Mouse (Mus musculus) mouse embryonic stem cell (cell line): ENCODE data around the gene Auts2.

Source experiments
- in situ Hi-C, 2 experiments: fragments of 300-500 bp; cut with MboI; formaldehyde crosslinking; loops; 1 replicate in 1 of 2; 3 replicates in 1 of 2; pipeline ENCODE4 v1.14.3; 2019 to 2020; ENCODE audit warnings: low sequenced_read_pairs in 2 of 2, low pct_unique_long_range_greater_than_20kb in 1 of 2, mixed read lengths in 1 of 2; ENCODE audit not compliant: unreplicated experiment in 1 of 2

The Auts2 gene

GRCm38 (mm10) chr5:132089496-132090250, 453.5 kb downstream of the Auts2 start:
- in situ Hi-C loops: no loop called here

GRCm38 (mm10) chr5:132088585-132088984, 454.6 kb downstream of the Auts2 start:
- in situ Hi-C loops: no loop called here

DNA sequence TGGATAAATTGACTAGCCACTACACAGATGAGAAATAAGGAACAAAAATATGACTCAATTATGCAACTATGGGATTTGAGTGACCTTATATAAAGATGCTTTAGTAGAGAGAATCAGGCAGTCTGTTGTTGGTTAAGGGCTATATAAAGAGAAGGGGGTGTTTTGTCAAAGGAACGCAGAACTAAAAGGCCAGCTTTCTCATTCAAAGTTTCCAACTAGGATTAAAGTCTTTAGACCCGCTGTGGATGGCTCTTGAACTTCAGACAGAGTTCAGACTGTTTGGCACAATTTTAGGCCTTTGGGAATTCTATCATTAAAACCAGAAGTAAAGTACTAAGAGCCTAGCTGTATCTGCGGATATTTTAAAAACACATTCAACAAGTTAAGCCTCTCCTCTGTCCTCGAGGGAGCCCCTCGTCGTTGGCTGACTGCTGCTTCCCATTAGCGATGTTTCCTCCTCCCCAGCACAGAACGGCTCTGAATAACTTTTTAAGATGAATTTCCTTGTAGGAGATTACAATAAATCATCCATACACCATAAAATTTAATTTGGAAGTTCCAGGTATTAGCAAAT, 459.3 kb downstream of the Auts2 start:
- in situ Hi-C loops: no loop called here

GRCm38 (mm10) chr5:132075942-132076341, 467.2 kb downstream of the Auts2 start:
- in situ Hi-C loops: no loop called here

DNA sequence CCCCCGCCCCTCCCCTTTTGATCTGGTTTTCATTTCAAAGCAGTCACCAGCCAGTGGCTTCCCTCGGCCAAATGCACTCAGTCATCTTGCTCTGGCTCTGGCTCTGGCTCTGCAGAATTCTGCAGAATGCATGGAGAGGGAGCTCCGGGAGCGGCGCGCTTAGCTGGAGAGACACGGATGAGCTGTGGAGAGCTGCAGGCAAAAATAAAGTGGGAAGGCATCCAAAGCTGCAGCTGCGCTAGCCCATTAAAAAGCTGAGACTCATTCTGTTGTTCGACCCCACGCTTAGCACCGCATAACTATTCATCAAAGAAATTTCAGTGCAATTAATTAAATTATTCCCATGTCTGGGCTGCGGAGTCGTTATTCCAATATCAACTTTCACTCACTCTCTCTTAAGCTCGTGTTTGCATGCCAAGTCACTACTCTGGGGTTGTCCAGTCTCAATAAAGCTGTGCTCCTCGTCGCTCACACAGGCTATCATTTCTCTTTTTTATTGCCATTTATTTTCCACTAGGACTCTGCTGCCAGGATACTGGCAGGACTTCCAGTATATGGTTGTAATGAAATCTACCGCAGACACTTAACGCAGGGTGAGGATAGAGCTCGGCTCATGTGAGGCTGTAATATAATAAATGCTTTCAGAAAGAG, 468.3 kb downstream of the Auts2 start:
- in situ Hi-C loops: no loop called here

- in situ Hi-C loops: no loop called here
Measured at GRCm38 (mm10) chr5:132074360-132074723, 468.8 kb downstream of the Auts2 start.

- in situ Hi-C loops: no loop called here
Measured at GRCm38 (mm10) chr5:132073677-132074359, 469.3 kb downstream of the Auts2 start.

GRCm38 (mm10) chr5:132072356-132072755, 470.8 kb downstream of the Auts2 start:
- in situ Hi-C loops: no loop called here

DNA sequence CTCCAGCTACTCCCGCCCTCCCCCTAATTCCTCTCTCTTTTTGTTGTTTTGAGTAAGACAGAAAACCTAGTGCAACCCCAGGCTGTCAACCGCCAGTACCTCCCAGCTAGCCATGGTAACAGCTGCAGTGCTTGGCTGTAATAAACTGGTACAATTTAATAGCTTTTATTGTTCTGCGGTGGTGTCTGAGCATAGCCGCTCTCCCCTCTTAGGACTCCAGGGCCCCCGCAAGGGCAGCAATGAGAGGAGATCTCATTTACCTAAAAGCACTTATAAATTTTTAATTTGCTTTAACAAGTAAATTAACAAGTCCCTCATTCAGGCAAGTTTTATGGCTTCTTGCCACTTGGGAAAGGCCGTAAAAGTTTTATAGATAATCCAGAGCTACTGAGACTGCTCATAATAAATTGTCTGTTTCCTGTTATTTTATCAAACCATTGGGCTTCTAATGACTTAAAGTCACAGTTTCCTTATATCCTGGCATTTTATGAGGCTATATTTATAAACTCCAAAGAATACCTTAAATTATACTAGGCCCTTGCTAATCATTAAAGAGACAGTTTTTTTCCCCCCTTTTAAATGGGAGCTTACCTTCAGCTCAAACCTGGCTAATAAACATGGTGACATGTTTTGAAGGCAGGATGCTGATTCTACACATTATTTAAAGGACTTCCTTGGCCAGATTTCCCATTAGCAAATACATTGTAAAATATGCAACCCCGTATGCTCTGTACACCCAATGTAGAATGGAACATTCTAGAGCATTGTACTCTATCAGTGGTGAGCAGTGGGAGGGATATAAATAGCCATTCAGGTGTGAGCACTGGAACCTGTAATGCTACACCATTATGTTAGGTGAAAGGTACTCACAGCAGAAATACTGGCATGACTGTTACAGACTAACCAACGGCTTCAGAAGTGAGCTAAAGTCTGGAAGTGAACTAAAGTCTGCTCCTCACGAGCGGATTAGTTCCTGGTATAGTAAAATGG, 475.1 kb downstream of the Auts2 start:
- in situ Hi-C loops: no loop called here

DNA sequence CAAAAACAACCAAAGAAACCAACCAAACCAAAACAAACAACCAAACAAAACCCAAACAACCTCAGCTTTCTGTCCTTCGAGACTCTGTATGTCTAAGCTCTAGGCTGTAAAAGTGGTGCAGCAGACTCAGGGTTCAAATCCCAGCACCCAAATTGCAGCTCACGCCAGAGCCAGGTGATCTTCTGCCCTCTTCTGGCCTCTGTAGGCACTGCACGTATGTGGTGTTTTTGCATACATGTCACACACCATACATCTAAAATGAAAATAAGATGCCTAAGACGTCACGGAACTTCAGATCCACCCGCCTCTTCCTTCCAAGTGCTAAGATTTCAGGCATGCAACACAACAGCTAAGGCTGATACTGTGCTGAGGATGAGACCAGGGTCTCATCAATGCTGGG, 483.0 kb downstream of the Auts2 start:
- in situ Hi-C loops: no loop called here

- in situ Hi-C loops: no loop called here
Measured at GRCm38 (mm10) chr5:132052637-132053036, 490.5 kb downstream of the Auts2 start.

GRCm38 (mm10) chr5:132039584-132039983, 503.6 kb downstream of the Auts2 start:
- in situ Hi-C loops: no loop called here

- in situ Hi-C loops: no loop called here
Measured at GRCm38 (mm10) chr5:132033491-132034350, 509.4 kb downstream of the Auts2 start.

- in situ Hi-C loops: no loop called here
Measured at GRCm38 (mm10) chr5:132030941-132031531, 512.1 kb downstream of the Auts2 start.

GRCm38 (mm10) chr5:132029638-132030037, 513.5 kb downstream of the Auts2 start:
- in situ Hi-C loops: no loop called here

GRCm38 (mm10) chr5:132029038-132029437, 514.1 kb downstream of the Auts2 start:
- in situ Hi-C loops: no loop called here

DNA sequence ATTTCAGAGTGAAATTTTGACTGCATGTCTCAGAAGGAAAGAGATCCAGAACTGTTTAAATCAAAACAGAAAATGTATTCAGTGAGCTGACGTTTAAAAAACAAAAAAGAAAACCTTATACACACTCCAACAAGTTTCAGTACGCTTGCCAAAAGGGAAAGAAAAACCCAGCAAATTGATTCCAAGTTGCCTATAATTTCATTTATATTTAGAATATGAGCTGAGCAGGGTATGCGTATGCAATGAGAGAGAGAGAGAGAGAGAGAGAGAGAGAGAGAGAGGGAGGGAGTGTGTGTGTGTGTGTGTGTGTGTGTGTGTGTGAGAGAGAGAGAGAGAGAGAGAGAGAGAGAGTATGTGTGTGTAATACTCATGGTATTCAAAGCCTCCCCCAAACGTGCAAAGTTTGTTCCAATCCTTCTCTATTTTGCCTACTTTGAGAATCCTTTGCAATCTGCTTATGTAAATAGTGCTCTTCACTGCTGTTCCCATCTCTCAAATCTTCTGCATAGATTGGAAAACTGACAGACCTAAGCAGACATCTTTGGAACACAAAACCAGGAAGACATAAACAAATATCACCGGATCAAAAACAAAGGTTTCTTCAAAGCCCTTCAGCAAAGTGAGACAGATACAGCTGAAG, 515.2 kb downstream of the Auts2 start:
- in situ Hi-C loops: no loop called here
